Mouse (Mus musculus): ENCODE data around the gene Olfr62. TPM values are rescaled to one million over a fixed set of nuclear protein-coding genes. Genes with fewer than 3 reads are reported as not detected.

The Olfr62 gene
- polyA plus RNA-seq, 1 experiment = not detected

DNA sequence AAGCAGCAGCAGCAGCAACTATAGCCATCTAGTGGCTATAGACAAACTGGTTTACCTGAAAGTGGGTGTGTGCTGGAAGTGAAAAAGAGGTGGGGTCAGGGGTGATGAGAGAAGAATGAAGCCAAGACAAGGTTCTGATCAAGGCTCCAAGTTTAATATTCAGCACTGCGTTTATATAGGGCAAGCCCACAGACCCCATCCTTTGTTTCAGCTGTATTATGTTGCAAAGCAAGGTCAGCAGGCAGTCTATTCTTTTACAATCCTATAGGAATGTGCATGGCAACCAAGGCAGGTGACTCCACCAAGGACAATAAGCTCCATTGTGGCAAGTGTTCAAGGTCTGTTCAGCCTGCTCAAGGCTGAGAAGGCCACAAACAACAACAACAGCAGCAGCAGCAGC lies 52.9 kb downstream of the Olfr62 start:
- Histone ChIP-seq H3K4me1 (ENCODE audit: control insufficient read depth, insufficient read depth, insufficient read length, low read length) (no peaks in the 10 kb centered on the region), H3K4me3 (ENCODE audit: insufficient read depth, low read depth, low read length) (no peak overlapping the region), H3K27ac (replicated peaks; ENCODE audit: low read depth, low read length) (no peak overlapping the region)

Other genes with a start within 250 kb of the Olfr62 start
- 4.0 and 6.1 TPM in 2 replicates for gene Szt2, start 249.7 kb upstream of the Olfr62 start, polyA plus RNA-seq (2012; ENCODE audit: insufficient read depth, insufficient read length, missing spikeins)
- 38.0 and 38.3 TPM in 2 replicates for gene Med8, start 249.6 kb upstream of the Olfr62 start, polyA plus RNA-seq (2012; ENCODE audit: insufficient read depth, insufficient read length, missing spikeins)
- 9.4 and 10.7 TPM in 2 replicates for gene Elovl1, start 230.9 kb upstream of the Olfr62 start, polyA plus RNA-seq (2012; ENCODE audit: insufficient read depth, insufficient read length, missing spikeins)
- gene Cdc20, start 221.6 kb upstream of the Olfr62 start, polyA plus RNA-seq (2012; ENCODE audit: insufficient read depth, insufficient read length, missing spikeins) = 1.6 TPM in 1 of 2 replicates, not detected in the other
- not detected in 2 replicates for gene Mpl, start 201.4 kb upstream of the Olfr62 start, polyA plus RNA-seq (2012; ENCODE audit: insufficient read depth, insufficient read length, missing spikeins)
- 8.1 and 18.8 TPM in 2 replicates for gene Tie1, start 168.9 kb upstream of the Olfr62 start, polyA plus RNA-seq (2012; ENCODE audit: insufficient read depth, insufficient read length, missing spikeins)
- gene 2610528J11Rik, start 132.0 kb upstream of the Olfr62 start, polyA plus RNA-seq (2012; ENCODE audit: insufficient read depth, insufficient read length, missing spikeins) = not detected in 2 replicates
- gene Tmem125, start 114.9 kb upstream of the Olfr62 start, polyA plus RNA-seq (2012; ENCODE audit: insufficient read depth, insufficient read length, missing spikeins) = not detected in 2 replicates
- gene Cfap57, start 38.2 kb upstream of the Olfr62 start, polyA plus RNA-seq (2012; ENCODE audit: insufficient read depth, insufficient read length, missing spikeins) = not detected in 2 replicates
- 45.1 and 47.8 TPM in 2 replicates for gene Ebna1bp2, start 38.2 kb upstream of the Olfr62 start, polyA plus RNA-seq (2012; ENCODE audit: insufficient read depth, insufficient read length, missing spikeins)
- not detected in 2 replicates for gene Olfr1342, start 33.8 kb downstream of the Olfr62 start, polyA plus RNA-seq (2012; ENCODE audit: insufficient read depth, insufficient read length, missing spikeins)
- gene Olfr1341, start 44.6 kb downstream of the Olfr62 start, polyA plus RNA-seq (2012; ENCODE audit: insufficient read depth, insufficient read length, missing spikeins) = not detected in 2 replicates
- not detected in 2 replicates for gene Olfr1340, start 61.2 kb downstream of the Olfr62 start, polyA plus RNA-seq (2012; ENCODE audit: insufficient read depth, insufficient read length, missing spikeins)
- not detected in 2 replicates for gene Olfr1339, start 73.2 kb downstream of the Olfr62 start, polyA plus RNA-seq (2012; ENCODE audit: insufficient read depth, insufficient read length, missing spikeins)
- not detected in 2 replicates for gene Olfr1338, start 99.8 kb downstream of the Olfr62 start, polyA plus RNA-seq (2012; ENCODE audit: insufficient read depth, insufficient read length, missing spikeins)
- not detected in 2 replicates for gene Olfr1337, start 123.6 kb downstream of the Olfr62 start, polyA plus RNA-seq (2012; ENCODE audit: insufficient read depth, insufficient read length, missing spikeins)
- gene Olfr1335, start 151.0 kb downstream of the Olfr62 start, polyA plus RNA-seq (2012; ENCODE audit: insufficient read depth, insufficient read length, missing spikeins) = not detected in 2 replicates
- gene Olfr1333, start 177.3 kb downstream of the Olfr62 start, polyA plus RNA-seq (2012; ENCODE audit: insufficient read depth, insufficient read length, missing spikeins) = not detected in 2 replicates
- gene Olfr1331, start 205.7 kb downstream of the Olfr62 start, polyA plus RNA-seq (2012; ENCODE audit: insufficient read depth, insufficient read length, missing spikeins) = not detected in 2 replicates
- not detected in 2 replicates for gene Olfr1330, start 229.6 kb downstream of the Olfr62 start, polyA plus RNA-seq (2012; ENCODE audit: insufficient read depth, insufficient read length, missing spikeins)